Mouse (Mus musculus) activated CD4-positive, CD25-positive, alpha-beta regulatory T cell, adult 9 weeks (primary cell): Measurements from ENCODE around the gene Sdcbp2. TPM values are rescaled to one million over a fixed set of nuclear protein-coding genes. Genes with fewer than 3 reads are reported as not detected.

Experiments
- polyA plus RNA-seq: library from polyadenylated mRNA; unstranded; fragments of 100-300 nt; shearing (Covaris generic); gene quantifications from one replicate; pipeline ENCODE4 v1.2.1, GENCODE M21; 2017

Sdcbp2 gene
- polyA plus RNA-seq = 92.3 TPM

DNA sequence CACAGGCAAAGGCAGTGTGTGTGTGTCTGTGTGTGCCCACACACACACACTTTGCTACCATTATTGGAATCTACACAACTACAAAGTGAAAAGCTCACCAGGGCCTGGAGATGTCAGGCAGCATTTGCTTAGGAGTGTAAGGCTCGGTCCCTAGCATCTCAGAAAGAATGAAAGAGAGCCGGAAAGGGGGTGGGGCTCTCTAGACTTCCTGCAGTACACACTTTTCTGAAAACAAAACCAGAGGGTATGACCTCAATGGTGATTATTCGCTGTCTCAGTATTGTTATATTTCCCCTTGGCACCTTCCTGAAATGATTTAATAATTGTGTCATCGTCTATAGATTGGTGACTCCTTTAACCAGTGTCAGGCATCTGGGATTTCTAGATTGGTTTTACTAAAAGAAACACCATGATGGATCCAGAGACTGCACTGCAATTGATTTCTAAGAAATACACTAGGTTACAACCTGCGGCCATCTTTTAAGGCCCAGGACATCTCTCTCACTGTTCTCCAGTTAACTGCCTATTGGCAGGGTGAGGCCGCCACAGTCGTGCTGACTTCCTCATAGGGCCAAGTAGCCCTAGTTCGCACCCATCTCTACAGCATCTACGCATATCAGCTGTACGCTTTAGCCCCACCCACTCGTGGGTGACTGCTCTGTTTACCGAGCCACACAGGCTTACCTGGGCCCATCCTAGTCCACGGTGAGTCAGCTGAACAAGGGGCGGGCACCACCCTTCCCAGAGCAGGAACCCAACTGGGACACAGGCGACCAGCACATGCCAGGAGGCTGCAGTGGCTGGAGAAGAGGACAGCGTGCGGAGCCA is at the start of gene Sdcbp2:
Gene Sdcbp2 (plus strand): TSS at position 750 of the 828 bp plus-strand sequence.

DNA sequence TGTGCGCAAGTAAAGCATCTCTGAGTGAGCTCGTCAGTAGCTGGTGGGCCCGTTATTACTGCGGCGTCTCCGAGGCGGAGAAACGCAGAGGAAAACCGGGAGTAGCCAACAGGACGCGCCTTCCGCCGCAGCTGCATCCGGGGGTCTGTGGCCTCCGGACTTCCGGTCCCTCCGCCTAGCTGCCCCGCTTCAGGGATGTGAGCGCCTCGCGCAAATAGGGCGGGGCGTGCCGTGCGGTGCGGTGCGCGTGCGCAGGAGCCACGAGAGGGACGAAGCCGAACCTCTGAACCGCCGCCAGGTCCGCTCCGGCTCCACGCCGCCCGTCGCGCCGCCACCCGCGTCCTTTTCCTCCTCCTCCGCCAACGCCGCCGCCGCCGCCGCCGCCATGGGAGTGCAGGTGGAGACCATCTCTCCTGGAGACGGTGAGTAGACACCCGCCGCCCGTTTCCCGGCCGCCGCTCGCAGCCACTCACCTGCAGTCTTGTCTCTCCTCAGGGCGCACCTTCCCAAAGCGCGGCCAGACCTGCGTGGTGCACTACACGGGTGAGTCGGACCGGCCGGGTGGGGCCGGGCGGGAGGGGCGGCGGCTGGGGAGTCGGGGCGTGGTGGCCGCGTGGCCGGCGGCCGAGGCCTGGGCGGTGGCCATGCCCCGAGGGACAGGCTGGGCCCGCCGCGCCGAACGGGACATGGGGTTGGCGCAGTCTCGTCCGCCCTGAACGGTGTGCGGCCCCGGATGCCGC is 29.9 kb upstream of the Sdcbp2 start, which contains the start of gene Fkbp1a:
Gene Fkbp1a (plus strand): TSS at position 161 of the 740 bp plus-strand sequence.

DNA sequence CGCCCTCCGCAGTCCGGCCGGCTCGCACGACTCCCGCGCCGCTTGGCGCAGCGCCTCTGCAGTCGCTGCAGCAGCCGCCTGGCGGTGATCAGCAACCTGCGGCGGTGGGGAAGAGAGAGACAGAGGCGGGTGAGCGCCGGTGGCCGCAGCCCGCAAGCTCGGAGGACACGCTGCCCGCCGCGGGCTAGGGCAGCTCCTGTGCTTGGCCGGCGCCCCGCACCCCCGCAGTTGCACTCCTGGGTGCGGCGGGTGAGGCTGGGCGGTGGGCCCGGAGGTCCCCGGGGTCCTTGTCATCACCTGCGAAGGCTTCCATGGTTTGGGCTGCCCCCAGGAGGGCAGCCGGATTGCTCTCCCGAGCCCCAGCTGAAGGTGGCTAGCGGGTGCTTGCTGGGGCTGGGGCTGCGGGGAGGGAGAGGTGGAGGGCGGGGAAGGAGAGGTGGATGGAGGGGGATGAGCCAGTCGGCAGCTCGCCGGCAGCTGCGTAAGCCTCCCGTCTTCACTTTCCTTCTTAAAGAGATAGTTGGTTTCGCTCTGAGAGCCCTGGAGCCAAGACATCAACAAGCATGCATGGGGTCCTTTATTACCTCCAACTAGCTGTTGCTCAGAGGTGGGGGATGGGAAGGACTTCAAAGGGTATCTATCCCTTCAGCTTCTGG is 59.9 kb downstream of the Sdcbp2 start, which contains the start of gene Snph:
Gene Snph (minus strand): TSS at position 435 of the 656 bp plus-strand sequence.

Other genes with a start within 250 kb of the Sdcbp2 start
- not detected for gene 4921509C19Rik, start 96.5 kb upstream of the Sdcbp2 start, polyA plus RNA-seq
- gene Nsfl1c, start 78.4 kb upstream of the Sdcbp2 start, polyA plus RNA-seq = 155 TPM
- 262 TPM for gene Fkbp1a, start 30.1 kb upstream of the Sdcbp2 start, polyA plus RNA-seq
- gene Snph, start 60.0 kb downstream of the Sdcbp2 start, polyA plus RNA-seq = not detected
- not detected for gene Rad21l, start 95.9 kb downstream of the Sdcbp2 start, polyA plus RNA-seq
- gene Tmem74b, start 129.4 kb downstream of the Sdcbp2 start, polyA plus RNA-seq = 0.53 TPM
- gene Psmf1, start 171.6 kb downstream of the Sdcbp2 start, polyA plus RNA-seq = 75.6 TPM